In the genomic region with DNA sequence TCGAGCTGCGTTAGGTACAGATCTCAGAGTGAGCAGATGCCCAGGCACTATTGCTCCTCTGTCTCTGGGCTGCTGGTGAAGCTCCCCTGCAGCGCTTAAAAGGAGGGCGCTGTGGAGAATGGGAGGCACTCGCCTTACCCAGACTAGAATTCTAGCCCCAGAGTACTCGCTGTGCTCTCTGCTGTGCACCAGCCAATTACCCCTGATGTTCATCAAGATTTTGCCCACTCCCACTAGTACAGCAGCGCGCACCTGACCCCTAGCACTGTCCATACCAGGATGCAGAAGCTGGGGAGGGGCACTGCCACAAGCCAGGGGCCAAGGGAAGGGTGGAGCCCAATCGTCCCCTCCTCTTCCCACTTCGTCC, we compare ENCODE assay signal across 9 mouse cellular contexts. TPM values are rescaled to one million over a fixed set of nuclear protein-coding genes. Genes with fewer than 3 reads are reported as not detected.
DNase-seq lines count a peak whose midpoint lies in the region; ATAC-seq lines count a peak whose summit lies in the region.
"Had no signal": no experiment of that assay in that cellular context is flagged by ENCODE, and none has a peak within 500 bp of the region (broad histone marks: within the 10 kb centered on the region; RNA-seq: fewer than 3 reads in every experiment).

No protein-coding gene starts in this region.

- H3K27ac ChIP-seq in kidney, embryonic 16.5 days (ENCODE audit: low read length) = no peak overlapping the region
- no peak overlapping the region for H3K27ac ChIP-seq in embryonic facial prominence, embryonic 13.5 days
- H3K27ac ChIP-seq in hindbrain, embryonic 13.5 days = no peak overlapping the region
- H3K27ac ChIP-seq in midbrain, embryonic 15.5 days = no peak overlapping the region

- H3K9me3 ChIP-seq in kidney, embryonic 16.5 days (ENCODE audit: low read length) = no peaks in the 10 kb centered on the region
- H3K9me3 ChIP-seq in embryonic facial prominence, embryonic 13.5 days = no peaks in the 10 kb centered on the region
- no peaks in the 10 kb centered on the region; the same call in 1 of the 2 replicates for H3K9me3 ChIP-seq in hindbrain, embryonic 13.5 days
- no peaks in the 10 kb centered on the region for H3K9me3 ChIP-seq in midbrain, embryonic 15.5 days

- WGBS in kidney, embryonic 16.5 days = 5% methylated on average over 8 of the region's 10 CpGs
- 5% methylated on average over 10 of the region's 10 CpGs for WGBS in embryonic facial prominence, embryonic 13.5 days
- WGBS in hindbrain, embryonic 13.5 days = 4% methylated on average over 8 of the region's 10 CpGs
- 7% methylated on average over 9 of the region's 10 CpGs for WGBS in midbrain, embryonic 15.5 days

- DNase-seq in kidney, postnatal 25 days = no peak
- no peak for DNase-seq in layer of hippocampus, adult 11-12 months (ENCODE audit: low spot score)
- no peak for DNase-seq in kidney, postnatal 36 days
- no peak for DNase-seq in adrenal gland, postnatal 14 days

- H3K27me3 ChIP-seq in kidney, embryonic 16.5 days (ENCODE audit: insufficient read depth, low read length) = no peaks in the 10 kb centered on the region; the same call in 1 of the 2 replicates
- peaks cover 43% of the 10 kb centered on the region for H3K27me3 ChIP-seq in embryonic facial prominence, embryonic 13.5 days
- peaks cover 25% of the 10 kb centered on the region for H3K27me3 ChIP-seq in hindbrain, embryonic 13.5 days
- no peaks in the 10 kb centered on the region for H3K27me3 ChIP-seq in midbrain, embryonic 15.5 days (replicated peaks)

- H3K4me2 ChIP-seq in kidney, embryonic 16.5 days (replicated peaks; ENCODE audit: low read depth, low read length) = peak overlapping the region; percentile 41
- H3K4me2 ChIP-seq in embryonic facial prominence, embryonic 13.5 days = peak overlapping the region; percentile 30; the same call in 1 of the 2 replicates
- H3K4me2 ChIP-seq in hindbrain, embryonic 13.5 days = peak overlapping the region; percentile 53
- H3K4me2 ChIP-seq in midbrain, embryonic 15.5 days = peak overlapping the region; percentile 55

- no peak overlapping the region for H3K9ac ChIP-seq in kidney, embryonic 16.5 days (replicated peaks; ENCODE audit: low read length)
- H3K9ac ChIP-seq in embryonic facial prominence, embryonic 13.5 days = no peak overlapping the region
- peak overlapping the region; percentile 60 for H3K9ac ChIP-seq in hindbrain, embryonic 13.5 days
- H3K9ac ChIP-seq in midbrain, embryonic 15.5 days = peak overlapping the region; percentile 34; the same call in 1 of the 2 replicates

- no peaks in the 10 kb centered on the region for H3K36me3 ChIP-seq in kidney, embryonic 16.5 days (ENCODE audit: insufficient read depth, low read length)
- H3K36me3 ChIP-seq in embryonic facial prominence, embryonic 13.5 days = no peaks in the 10 kb centered on the region
- no peaks in the 10 kb centered on the region for H3K36me3 ChIP-seq in hindbrain, embryonic 13.5 days
- H3K36me3 ChIP-seq in midbrain, embryonic 15.5 days (replicated peaks) = no peaks in the 10 kb centered on the region

- 0 out of 2 replicates have a peak, but pooled peaks have one; percentile 31 for ATAC-seq in kidney, embryonic 16.5 days (ENCODE audit: low FRiP score, low TSS enrichment)
- ATAC-seq in embryonic facial prominence, embryonic 13.5 days (ENCODE audit: insufficient number of reproducible peaks, insufficient read depth, low FRiP score, low TSS enrichment, low read depth) = no peak
- ATAC-seq in hindbrain, embryonic 13.5 days (ENCODE audit: low FRiP score) = peak; percentile 66
- peak; percentile 78 for ATAC-seq in midbrain, embryonic 15.5 days (replicated peaks)

- H3K4me1 ChIP-seq in kidney, embryonic 16.5 days (ENCODE audit: insufficient read depth, low read length) = peaks cover 4% of the 10 kb centered on the region; the same call in 1 of the 2 replicates
- H3K4me1 ChIP-seq in embryonic facial prominence, embryonic 13.5 days = 0 out of 2 replicates have a peak, but pooled peaks cover 3% of the 10 kb centered on the region
- H3K4me1 ChIP-seq in hindbrain, embryonic 13.5 days (replicated peaks) = peaks cover 11% of the 10 kb centered on the region
- peaks cover 5% of the 10 kb centered on the region for H3K4me1 ChIP-seq in midbrain, embryonic 15.5 days

- H3K4me3 ChIP-seq in kidney, embryonic 16.5 days (ENCODE audit: low read length) = 0 out of 2 replicates have a peak overlapping the region, but pooled peaks have one; percentile 8
- H3K4me3 ChIP-seq in embryonic facial prominence, embryonic 13.5 days = no peak overlapping the region
- H3K4me3 ChIP-seq in hindbrain, embryonic 13.5 days = peak overlapping the region; percentile 27
- H3K4me3 ChIP-seq in midbrain, embryonic 15.5 days = peak overlapping the region; percentile 27

RNA-seq across cellular contexts. Expression of gene Mob2, which starts 10.3 kb away (rescaled TPM):
- polyA plus RNA-seq in kidney, embryonic 16.5 days (2015; fragmentation: Nextera tagmentation; extraction: Ambion mirVana) = 69.1 and 77.2 TPM in 2 replicates
- polyA plus RNA-seq in embryonic facial prominence, embryonic 13.5 days (2015; fragmentation: Nextera tagmentation; extraction: Ambion mirVana) = 66.1 and 69.2 TPM in 2 replicates
- polyA plus RNA-seq in hindbrain, embryonic 13.5 days (2015; fragmentation: Nextera tagmentation; extraction: Ambion mirVana) = 53.0 and 53.5 TPM in 2 replicates
- polyA plus RNA-seq in midbrain, embryonic 15.5 days (2015; fragmentation: Nextera tagmentation; extraction: Ambion mirVana) = 53.9 and 57.8 TPM in 2 replicates
- total RNA-seq in adrenal gland, postnatal 14 days (2021) = 47.4 and 48.6 TPM in 2 replicates

RNA-seq across cellular contexts. Expression of gene Dusp8, which starts 24.4 kb away (rescaled TPM):
- 2.4 and 2.5 TPM in 2 replicates for polyA plus RNA-seq in kidney, embryonic 16.5 days (2015; fragmentation: Nextera tagmentation; extraction: Ambion mirVana)
- polyA plus RNA-seq in embryonic facial prominence, embryonic 13.5 days (2015; fragmentation: Nextera tagmentation; extraction: Ambion mirVana) = 2.4 and 2.6 TPM in 2 replicates
- polyA plus RNA-seq in hindbrain, embryonic 13.5 days (2015; fragmentation: Nextera tagmentation; extraction: Ambion mirVana) = 87.3 and 90.2 TPM in 2 replicates
- 134 and 135 TPM in 2 replicates for polyA plus RNA-seq in midbrain, embryonic 15.5 days (2015; fragmentation: Nextera tagmentation; extraction: Ambion mirVana)
- 7.3 and 8.4 TPM in 2 replicates for total RNA-seq in adrenal gland, postnatal 14 days (2021)

RNA-seq across cellular contexts. Expression of gene Gm45618, which starts 49.3 kb away (rescaled TPM):
- polyA plus RNA-seq in kidney, embryonic 16.5 days (2015; fragmentation: Nextera tagmentation; extraction: Ambion mirVana) = not detected in 2 replicates
- polyA plus RNA-seq in embryonic facial prominence, embryonic 13.5 days (2015; fragmentation: Nextera tagmentation; extraction: Ambion mirVana) = not detected in 2 replicates
- polyA plus RNA-seq in hindbrain, embryonic 13.5 days (2015; fragmentation: Nextera tagmentation; extraction: Ambion mirVana) = 0.27 and 0.32 TPM in 2 replicates
- polyA plus RNA-seq in midbrain, embryonic 15.5 days (2015; fragmentation: Nextera tagmentation; extraction: Ambion mirVana) = 0.36 and 0.65 TPM in 2 replicates
- not detected in 2 replicates for total RNA-seq in adrenal gland, postnatal 14 days (2021)
- total RNA-seq: left cerebral cortex, postnatal 14 days had no signal

Comparison
In these comparisons a context has a peak if more than half of its experiments do, and no peak if none do; other contexts are left out.
1. H3K9ac ChIP-seq: peak in hindbrain, embryonic 13.5 days (single experiment) and midbrain, embryonic 15.5 days (single experiment); none in kidney, embryonic 16.5 days (single experiment) and embryonic facial prominence, embryonic 13.5 days (single experiment).
2. RNA of gene Dusp8, which starts 24.4 kb away (polyA plus RNA-seq): 134 to 135 TPM in midbrain, embryonic 15.5 days and 87.3 to 90.2 TPM in hindbrain, embryonic 13.5 days; 2.4 to 2.6 TPM in embryonic facial prominence, embryonic 13.5 days and 2.4 to 2.5 TPM in kidney, embryonic 16.5 days; every median in the first group is over 10 times any median in the second.
3. Peak in every context shown above with its lines, with median percentiles within 50 percentile points of each other: H3K4me2 ChIP-seq.